Mouse (Mus musculus): ENCODE results near the gene Cldn3. TPM values are rescaled to one million over a fixed set of nuclear protein-coding genes. Genes with fewer than 3 reads are reported as not detected.

Gene Cldn3
- total RNA-seq, 1 experiment from 2014 or later = not detected

GRCm38 (mm10) chr5:134989741-134990140 lies 3.7 kb downstream of the Cldn3 start:
- ATAC-seq (replicated peaks; ENCODE audit: insufficient number of reproducible peaks, low FRiP score, low TSS enrichment, poor library complexity, severe bottlenecking) = no peak

DNA sequence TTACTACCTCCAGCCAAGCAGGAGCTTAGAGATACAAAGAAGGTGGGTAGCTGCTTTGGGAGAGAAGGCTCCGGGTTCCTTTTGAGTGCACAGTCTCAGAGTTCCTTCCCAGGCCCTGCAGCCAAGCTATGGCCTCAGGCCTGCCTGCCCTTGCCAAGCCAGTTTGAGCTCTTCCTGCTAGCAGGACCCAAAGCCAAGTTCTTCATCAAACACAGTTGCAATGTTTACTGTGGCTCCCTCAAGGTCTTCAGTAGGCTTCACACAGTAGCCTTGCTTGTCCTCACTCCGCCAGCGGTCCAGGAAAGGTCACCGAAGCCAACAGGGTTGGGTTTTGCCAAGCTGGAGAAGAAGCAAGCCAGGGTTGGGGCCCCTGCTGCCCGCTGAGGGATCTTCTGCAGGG lies 6.6 kb downstream of the Cldn3 start:
- ATAC-seq (replicated peaks; ENCODE audit: insufficient number of reproducible peaks, low FRiP score, low TSS enrichment, poor library complexity, severe bottlenecking) = no peak

DNA sequence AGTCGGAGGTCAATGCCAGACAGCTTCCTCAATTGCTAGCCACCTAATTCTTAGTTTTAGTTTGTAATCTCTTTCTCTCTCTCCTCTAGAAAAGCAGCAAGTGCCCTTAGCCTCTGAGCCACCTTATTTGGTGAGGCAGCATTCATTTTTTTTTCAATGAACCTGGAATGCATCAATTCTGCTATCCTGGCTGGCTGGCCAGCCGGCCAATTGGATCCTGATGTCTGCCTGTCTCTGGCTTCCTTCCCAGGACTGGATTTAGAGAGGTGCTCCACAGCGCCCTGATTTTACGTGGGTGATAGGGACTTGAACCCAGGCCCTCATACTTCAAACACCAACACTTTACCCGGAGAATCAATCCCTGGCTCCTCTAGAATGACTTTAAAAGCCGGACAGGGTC lies 12.3 kb downstream of the Cldn3 start:
- ATAC-seq (replicated peaks; ENCODE audit: insufficient number of reproducible peaks, low FRiP score, low TSS enrichment, poor library complexity, severe bottlenecking) = no peak

GRCm38 (mm10) chr5:134999797-135000196 lies 13.8 kb downstream of the Cldn3 start:
- no peak for ATAC-seq (replicated peaks; ENCODE audit: insufficient number of reproducible peaks, low FRiP score, low TSS enrichment, poor library complexity, severe bottlenecking)

DNA sequence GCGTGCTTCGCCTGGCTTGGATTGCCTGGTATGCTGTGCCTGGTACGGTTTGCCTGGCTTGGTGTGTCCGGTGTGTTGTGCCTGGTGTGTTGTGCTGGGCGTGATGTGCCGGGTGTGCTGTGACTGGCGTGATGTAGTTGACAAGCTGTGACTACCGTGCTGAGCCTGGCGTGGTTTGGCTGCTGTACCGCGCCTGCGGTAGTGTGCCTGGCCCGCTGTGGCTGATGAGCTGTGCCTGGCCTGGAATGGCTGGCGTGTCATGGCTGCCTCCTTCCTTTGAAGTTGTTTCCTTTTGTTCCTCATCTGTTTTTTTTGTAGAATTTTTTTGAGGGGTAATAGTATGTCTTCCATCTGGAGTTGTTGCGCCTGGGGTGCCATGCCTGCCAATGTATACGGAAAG lies 14.7 kb downstream of the Cldn3 start:
- no peak for ATAC-seq (replicated peaks; ENCODE audit: insufficient number of reproducible peaks, low FRiP score, low TSS enrichment, poor library complexity, severe bottlenecking)

- 0 out of 2 replicates have a peak, but pooled peaks have one; percentile 34 for ATAC-seq (replicated peaks; ENCODE audit: insufficient number of reproducible peaks, low FRiP score, low TSS enrichment, poor library complexity, severe bottlenecking)
These were observed 15.3 kb downstream of the Cldn3 start for GRCm38 (mm10) chr5:135001309-135001708.

GRCm38 (mm10) chr5:135002151-135002550 lies 16.1 kb downstream of the Cldn3 start:
- no peak for ATAC-seq (replicated peaks; ENCODE audit: insufficient number of reproducible peaks, low FRiP score, low TSS enrichment, poor library complexity, severe bottlenecking)

DNA sequence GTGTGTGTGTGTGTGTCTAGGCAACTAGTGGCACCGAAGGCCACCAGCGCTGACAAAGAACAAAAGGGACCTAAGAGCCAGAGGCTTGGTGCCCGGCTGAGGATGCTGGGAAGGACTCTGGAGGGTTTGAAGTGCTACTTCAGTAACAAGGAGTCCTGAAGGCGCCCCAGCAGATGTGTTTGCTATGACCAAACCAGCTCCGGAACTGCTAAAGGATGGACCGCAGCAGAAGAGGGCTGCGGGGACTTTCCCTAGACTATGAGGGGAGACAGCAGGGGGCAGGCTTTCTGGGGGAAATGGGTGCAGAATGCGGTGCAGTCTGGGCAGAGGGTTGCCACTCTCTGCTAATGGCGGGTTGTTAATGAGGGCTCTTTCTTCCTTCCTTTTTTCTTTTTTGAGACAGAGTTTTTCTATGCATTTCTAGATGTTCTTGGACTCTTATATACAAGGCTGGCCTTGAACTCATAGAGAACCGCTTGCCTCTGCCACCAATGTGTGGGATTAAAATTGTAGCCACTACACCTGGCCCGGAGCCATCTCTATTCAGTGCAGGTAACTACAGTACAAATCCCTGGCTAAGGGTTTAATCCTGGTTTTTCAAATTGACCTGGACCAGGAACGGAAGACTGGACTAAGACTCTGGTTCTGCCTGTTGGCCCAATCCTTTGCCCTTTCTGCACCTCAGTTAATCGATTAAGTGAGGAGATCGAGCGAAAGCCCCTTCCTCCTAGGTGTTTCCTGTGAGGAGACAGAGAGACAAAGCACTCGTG lies 22.0 kb downstream of the Cldn3 start:
- no peak for ATAC-seq (replicated peaks; ENCODE audit: insufficient number of reproducible peaks, low FRiP score, low TSS enrichment, poor library complexity, severe bottlenecking)

- ATAC-seq (replicated peaks; ENCODE audit: insufficient number of reproducible peaks, low FRiP score, low TSS enrichment, poor library complexity, severe bottlenecking) = peak; percentile 72
These were observed 22.9 kb downstream of the Cldn3 start, which contains the start of gene Abhd11 for GRCm38 (mm10) chr5:135008671-135009589. Gene Abhd11 (plus strand): TSS chr5:135009152.

DNA sequence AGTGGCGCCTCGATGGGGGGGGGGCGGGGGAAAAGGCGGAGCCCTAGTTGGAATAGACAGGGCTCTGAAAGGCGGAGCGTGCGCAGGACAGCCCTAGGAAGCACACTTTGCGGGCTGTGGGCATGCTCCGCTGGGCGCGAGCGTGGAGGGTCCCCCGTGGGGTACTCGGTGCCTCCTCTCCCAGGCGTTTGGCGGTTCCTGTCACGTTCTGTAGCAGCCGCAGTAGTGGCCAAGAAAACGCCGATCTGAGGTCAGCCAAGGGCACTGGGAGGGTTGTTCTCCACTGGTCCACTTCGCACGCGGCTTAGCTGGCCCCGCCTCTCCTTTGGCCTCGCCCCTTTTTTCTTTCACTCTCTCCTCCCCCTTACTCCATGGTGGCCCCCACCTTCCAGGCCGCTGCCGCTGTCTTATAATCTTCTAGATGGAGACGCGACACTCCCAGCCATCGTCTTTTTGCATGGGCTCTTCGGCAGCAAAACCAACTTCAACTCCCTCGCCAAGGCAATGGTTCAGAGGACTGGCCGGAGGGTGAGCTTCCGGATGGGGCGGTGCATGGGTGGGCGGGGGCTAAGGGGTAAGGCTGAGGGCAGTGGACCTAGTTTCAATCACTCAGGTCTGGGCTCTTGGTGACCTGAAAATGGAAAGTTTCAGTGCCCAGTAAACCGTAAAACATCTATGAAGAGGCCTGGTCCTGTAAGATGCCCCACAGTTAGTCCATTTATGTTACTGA lies 23.7 kb downstream of the Cldn3 start:
- peak; percentile 36 for ATAC-seq (replicated peaks; ENCODE audit: insufficient number of reproducible peaks, low FRiP score, low TSS enrichment, poor library complexity, severe bottlenecking)

- ATAC-seq (replicated peaks; ENCODE audit: insufficient number of reproducible peaks, low FRiP score, low TSS enrichment, poor library complexity, severe bottlenecking) = no peak
These were observed 24.3 kb downstream of the Cldn3 start for GRCm38 (mm10) chr5:135010320-135010709.

GRCm38 (mm10) chr5:135010841-135011743 lies 25.1 kb downstream of the Cldn3 start:
- no peak for ATAC-seq (replicated peaks; ENCODE audit: insufficient number of reproducible peaks, low FRiP score, low TSS enrichment, poor library complexity, severe bottlenecking)

DNA sequence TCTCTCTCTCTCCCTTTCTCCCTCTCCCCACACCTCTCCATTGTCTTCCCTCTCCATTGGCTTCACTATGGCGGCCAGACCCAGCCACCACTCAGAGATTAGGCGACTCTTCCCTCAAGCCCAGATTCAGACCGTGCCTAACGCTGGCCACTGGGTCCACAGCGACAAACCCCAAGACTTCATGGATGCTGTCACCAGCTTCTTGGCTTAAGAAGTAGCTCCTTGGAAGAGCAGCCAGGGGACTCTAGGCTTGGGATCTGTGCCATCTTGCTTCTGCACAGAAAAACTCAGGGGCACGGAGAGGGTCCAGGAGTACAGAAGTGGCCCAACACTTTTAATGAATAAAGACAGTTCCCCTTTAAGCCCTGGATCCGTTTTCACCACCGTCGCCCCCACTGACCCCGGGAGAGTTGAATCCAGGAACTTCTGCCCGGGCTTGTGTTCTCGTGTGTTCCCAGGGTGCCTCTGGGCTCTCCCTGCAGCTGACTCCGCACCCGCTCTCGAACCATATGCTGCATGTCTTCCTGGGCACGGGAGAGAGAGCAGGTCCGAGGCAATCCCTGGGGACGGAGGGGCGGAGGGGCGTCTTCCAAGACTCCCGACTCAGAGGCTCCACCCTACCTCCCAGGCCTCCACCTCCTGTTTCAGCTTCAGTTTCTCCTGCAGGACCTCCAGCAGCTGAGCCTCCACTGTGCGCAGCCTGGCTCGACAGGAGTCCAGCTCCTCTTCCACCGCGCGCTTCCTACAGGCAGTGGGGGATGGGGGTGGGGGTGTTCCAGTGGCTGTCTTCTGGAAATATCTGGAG lies 26.0 kb downstream of the Cldn3 start:
- ATAC-seq (replicated peaks; ENCODE audit: insufficient number of reproducible peaks, low FRiP score, low TSS enrichment, poor library complexity, severe bottlenecking) = no peak

DNA sequence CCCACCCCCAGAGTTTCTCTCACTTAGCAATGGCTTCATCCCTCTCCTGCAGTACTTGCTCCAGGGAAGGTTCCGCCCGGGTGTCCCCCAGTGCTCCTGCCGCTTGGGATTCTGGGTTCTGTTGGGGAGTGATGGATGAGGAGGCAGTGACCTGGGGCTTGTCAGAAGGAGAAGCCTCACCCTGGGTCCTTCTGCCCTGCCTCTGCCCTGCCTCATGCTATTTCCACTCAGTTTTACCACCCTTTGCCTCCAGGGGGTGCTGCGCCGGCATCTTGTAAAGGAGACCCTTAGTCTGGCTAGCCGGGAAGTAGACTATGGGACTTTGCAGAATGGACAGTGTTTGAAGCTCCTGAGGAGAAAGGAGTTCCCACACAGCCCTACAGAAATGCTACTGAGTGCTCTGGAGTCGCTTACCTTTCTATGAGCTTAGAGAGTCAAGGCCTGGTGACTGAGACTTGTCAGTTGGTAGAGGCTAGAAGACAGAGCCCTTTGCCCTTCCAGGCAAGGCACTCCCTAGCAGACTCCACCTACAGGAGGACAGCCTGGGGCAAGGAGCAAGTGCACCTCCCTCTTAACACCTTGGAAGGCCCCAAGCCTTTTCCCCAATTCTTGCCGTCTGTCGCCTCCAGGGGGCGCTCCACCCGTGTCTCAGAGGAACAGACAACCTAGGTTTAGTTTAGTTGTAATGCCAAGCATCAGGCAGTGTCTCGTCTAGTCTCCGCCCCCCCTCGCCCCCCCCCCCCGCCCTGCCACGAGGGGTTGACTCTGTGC lies 26.8 kb downstream of the Cldn3 start:
- ATAC-seq (replicated peaks; ENCODE audit: insufficient number of reproducible peaks, low FRiP score, low TSS enrichment, poor library complexity, severe bottlenecking) = no peak

- ATAC-seq (replicated peaks; ENCODE audit: insufficient number of reproducible peaks, low FRiP score, low TSS enrichment, poor library complexity, severe bottlenecking) = peak; percentile 65; the same call in 1 of the 2 replicates
These were observed 29.5 kb downstream of the Cldn3 start for GRCm38 (mm10) chr5:135015497-135015896.

GRCm38 (mm10) chr5:135016224-135016759 lies 30.3 kb downstream of the Cldn3 start:
- ATAC-seq (replicated peaks; ENCODE audit: insufficient number of reproducible peaks, low FRiP score, low TSS enrichment, poor library complexity, severe bottlenecking) = no peak

Measured in monocyte, adult 5-6 weeks (primary cell).